Mouse (Mus musculus) heart, embryonic 15.5 days (tissue): ENCODE measurements around the gene Gja4. TPM values are rescaled to one million over a fixed set of nuclear protein-coding genes. Genes with fewer than 3 reads are reported as not detected.

Experiments
- ATAC-seq: fragments of 200-750 bp; cut with Nextera tagmentation; replicated peaks from 2 replicates; pipeline ENCODE4 v1.8.0; 2017; ENCODE audit warnings: low read depth, moderate TSS enrichment; ENCODE audit not compliant: insufficient number of reproducible peaks, insufficient read depth, low FRiP score
- H3K27ac ChIP-seq: fragments of 300-500 bp; sonication (generic); 2 replicates; pipeline ENCODE4 v1.5.1; 2015; ENCODE audit warnings: mild to moderate bottlenecking, inconsistent platforms
- H3K27me3 ChIP-seq: fragments of 300-500 bp; sonication (generic); 2 replicates; pipeline ENCODE4 v1.6.1; 2015; ENCODE audit warnings: inconsistent platforms
- H3K36me3 ChIP-seq: fragments of 300-500 bp; sonication (generic); 2 replicates; pipeline ENCODE4 v1.6.1; 2015; ENCODE audit warnings: mild to moderate bottlenecking, inconsistent platforms
- H3K4me1 ChIP-seq: fragments of 300-500 bp; sonication (generic); replicated peaks from 2 replicates; pipeline ENCODE4 v1.6.1; 2015; ENCODE audit warnings: inconsistent platforms
- H3K4me2 ChIP-seq: fragments of 300-500 bp; sonication (generic); 2 replicates; pipeline ENCODE4 v1.6.1; 2015; ENCODE audit warnings: inconsistent platforms, mild to moderate bottlenecking, moderate library complexity
- H3K4me3 ChIP-seq: fragments of 300-500 bp; sonication (generic); 2 replicates; pipeline ENCODE4 v1.5.1; 2015; ENCODE audit warnings: mild to moderate bottlenecking, inconsistent platforms
- H3K9ac ChIP-seq: fragments of 300-500 bp; sonication (generic); 2 replicates; pipeline ENCODE4 v1.6.1; 2015; ENCODE audit warnings: mild to moderate bottlenecking, inconsistent platforms
- H3K9me3 ChIP-seq: fragments of 300-500 bp; sonication (generic); replicated peaks from 2 replicates; pipeline ENCODE4 v1.6.1; 2016; ENCODE audit warnings: inconsistent platforms
- WGBS: fragments of 180-500 bp; shearing (Covaris S2); methylation state at CpG from one replicate; pipeline ENCODE4 v1.1.7; 2015; ENCODE audit warnings: mixed read lengths; 5-methylcytosine and 5-hydroxymethylcytosine counted together
- polyA plus RNA-seq: library from polyadenylated mRNA; unstranded; fragments of >200 nt; fragmentation: Nextera tagmentation; extraction: Ambion mirVana; gene quantifications from 2 replicates; pipeline ENCODE4 v1.2.1, GENCODE M21; 2015

The Gja4 gene
- polyA plus RNA-seq, 1 experiment from 2014 or later: 30.8 TPM

DNA sequence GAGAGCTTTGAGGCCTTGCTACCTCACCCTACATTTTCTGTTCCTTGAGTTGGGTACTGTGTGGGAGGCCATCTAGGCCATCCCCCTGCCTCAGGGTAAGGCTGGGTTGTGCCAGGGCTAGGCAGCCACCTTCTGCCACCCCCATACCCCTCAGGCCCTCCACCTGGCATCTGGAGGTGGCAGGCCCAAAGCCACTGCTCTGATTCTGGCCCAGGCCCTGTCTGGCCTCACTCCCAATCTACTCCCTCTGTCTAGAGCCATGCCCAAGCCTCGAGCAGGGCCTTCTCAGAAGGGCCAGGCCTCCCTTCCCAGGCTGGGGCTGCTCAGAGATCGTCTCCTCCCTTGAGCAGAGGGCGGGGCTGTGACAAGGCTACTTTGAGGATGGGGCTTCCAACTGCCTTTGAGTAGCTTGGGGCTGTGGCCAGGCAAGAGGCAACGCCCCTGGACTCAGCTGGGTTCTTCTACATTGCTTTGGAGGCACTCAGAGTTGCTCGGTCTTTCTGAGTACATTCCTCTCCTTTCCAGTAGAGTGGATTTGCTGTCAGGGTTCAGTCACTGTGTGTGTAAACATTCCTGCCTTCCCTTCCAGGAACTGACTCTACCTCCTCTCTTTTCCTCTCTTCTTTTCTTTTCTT is 21.1 kb upstream of the Gja4 start:
- no peak for ATAC-seq
- Histone ChIP-seq H3K9me3 (no peaks in the 10 kb centered on the region), H3K4me1 (peaks cover 11% of the 10 kb centered on the region), H3K27ac (no peak overlapping the region), H3K4me2 (no peak overlapping the region), H3K27me3 (peaks cover 34% of the 10 kb centered on the region), H3K36me3 (no peaks in the 10 kb centered on the region), H3K4me3 (no peak overlapping the region), H3K9ac (no peak overlapping the region)
- WGBS: 37% methylated on average over 5 of the region's 5 CpGs

DNA sequence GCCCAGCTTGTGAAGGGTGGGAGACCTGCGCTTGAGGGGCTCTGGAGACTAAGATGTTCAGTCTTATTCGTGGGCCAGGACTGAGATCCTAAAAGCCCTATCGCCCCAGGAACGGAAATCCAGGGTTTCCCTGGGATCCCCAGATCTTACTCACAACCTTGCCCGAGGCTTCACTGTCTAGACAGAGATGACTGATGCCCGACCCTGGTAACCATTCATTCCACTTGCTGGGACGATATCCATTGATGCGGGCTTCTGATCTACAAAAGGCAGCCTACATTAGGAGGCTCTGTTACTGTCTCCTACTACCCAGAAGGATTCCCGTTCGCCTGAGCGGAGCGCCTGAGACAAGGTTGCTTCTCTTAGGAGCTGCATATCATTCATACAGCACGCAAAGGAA is 17.3 kb upstream of the Gja4 start:
- Histone ChIP-seq H3K4me2 (no peak overlapping the region), H3K9me3 (no peaks in the 10 kb centered on the region), H3K4me3 (no peak overlapping the region), H3K9ac (no peak overlapping the region), H3K27ac (no peak overlapping the region), H3K36me3 (no peaks in the 10 kb centered on the region), H3K4me1 (peaks cover 17% of the 10 kb centered on the region), H3K27me3 (peaks cover 69% of the 10 kb centered on the region)
- WGBS: 23% methylated on average over 13 of the region's 13 CpGs
- ATAC-seq: no peak

DNA sequence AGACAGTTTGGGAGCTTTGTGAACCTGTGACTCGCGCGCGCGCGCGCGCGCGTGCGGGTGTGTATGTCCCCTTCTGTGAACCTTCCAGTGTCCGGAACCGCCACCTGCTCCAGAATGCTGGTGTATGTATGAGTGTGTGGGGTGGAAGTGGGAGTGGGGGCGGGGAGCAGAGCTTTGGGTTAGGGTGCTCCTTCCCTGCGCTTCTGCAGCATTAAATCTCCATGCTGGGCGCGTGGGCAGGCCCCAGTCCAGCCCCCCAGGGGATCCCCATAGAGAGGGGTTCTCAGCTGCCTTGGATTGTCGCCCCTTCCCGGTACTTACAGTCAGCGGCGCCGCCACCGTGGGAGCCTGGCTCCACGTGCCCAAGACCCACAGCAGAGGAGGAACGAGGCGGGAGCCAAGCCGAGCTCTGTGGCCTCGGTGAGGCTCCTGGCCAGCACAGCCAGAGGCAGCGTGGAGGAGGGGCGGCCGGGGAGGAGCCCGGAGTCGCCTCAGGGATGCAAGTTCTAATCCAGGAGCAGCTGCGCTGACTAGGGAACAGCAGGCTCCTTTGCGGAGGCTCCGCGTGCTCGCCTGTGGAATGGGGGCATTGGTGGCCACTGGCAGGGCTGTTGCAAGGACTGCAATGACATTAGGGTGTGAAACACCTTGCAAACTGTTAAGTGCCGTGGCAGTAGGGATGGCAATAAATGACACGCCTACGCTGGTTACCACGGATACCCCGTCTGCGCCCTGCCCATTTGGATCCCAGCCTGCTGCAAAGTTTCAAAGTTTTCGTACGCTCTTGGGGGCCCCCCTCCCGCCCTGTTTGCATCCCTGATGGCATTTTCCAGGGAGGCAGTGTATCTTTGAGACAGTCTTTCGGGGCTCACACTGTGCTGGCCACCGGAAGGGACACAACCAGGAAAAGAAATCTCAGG is 16.6 kb upstream of the Gja4 start, which contains the start of gene Gjb3:
TSS of gene Gjb3 (minus strand) at position 664 of the 920 bp plus-strand sequence.
- H3K27me3 ChIP-seq: peaks cover 76% of the 10 kb centered on the region
- peaks cover 17% of the 10 kb centered on the region for H3K4me1 ChIP-seq
- H3K4me2 ChIP-seq: peak within 1 kb of the TSS; percentile 60
- H3K9me3 ChIP-seq: no peaks in the 10 kb centered on the region
- no peak within 1 kb of the TSS for H3K27ac ChIP-seq
- peak within 1 kb of the TSS; percentile 28 for H3K4me3 ChIP-seq
- WGBS: 2% methylated on average over 49 of the region's 49 CpGs
- no peak for ATAC-seq
- H3K9ac ChIP-seq: no peak within 1 kb of the TSS
- H3K36me3 ChIP-seq: no peaks in the 10 kb centered on the region

- Histone ChIP-seq H3K9me3 (no peaks in the 10 kb centered on the region), H3K27ac (no peak overlapping the region), H3K36me3 (no peaks in the 10 kb centered on the region), H3K4me3 (peak overlapping the region; percentile 28), H3K4me2 (peak overlapping the region; percentile 60), H3K27me3 (peaks cover 82% of the 10 kb centered on the region), H3K9ac (no peak overlapping the region), H3K4me1 (peaks cover 17% of the 10 kb centered on the region)
- WGBS: 1% methylated on average over 13 of the region's 13 CpGs
- no peak for ATAC-seq
Measured at GRCm38 (mm10) chr4:127329751-127330150, 15.9 kb upstream of the Gja4 start.

DNA sequence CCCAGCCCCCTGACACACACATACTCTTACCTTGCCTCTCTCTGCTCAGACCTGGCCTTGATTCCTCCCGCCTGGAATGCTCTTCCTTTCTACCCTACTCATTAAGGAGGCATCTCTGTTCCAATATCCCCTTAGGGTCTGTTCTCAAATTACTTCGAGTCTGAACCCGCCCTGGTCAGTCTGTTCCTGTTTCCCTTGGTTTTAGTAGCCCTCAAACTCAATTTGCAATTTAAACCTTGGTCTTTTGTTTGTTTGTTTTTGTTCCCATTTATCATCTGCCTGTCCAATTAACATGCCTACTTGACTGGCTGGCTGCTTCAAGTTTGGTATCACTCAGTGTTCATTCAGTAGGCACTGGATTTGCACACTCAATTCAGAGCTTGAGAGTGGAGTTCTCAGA is 15.2 kb upstream of the Gja4 start:
- Histone ChIP-seq H3K36me3 (no peaks in the 10 kb centered on the region), H3K27ac (no peak overlapping the region), H3K27me3 (peaks cover 79% of the 10 kb centered on the region), H3K9me3 (no peaks in the 10 kb centered on the region), H3K4me2 (no peak overlapping the region), H3K4me1 (peaks cover 17% of the 10 kb centered on the region), H3K4me3 (no peak overlapping the region), H3K9ac (no peak overlapping the region)
- no peak for ATAC-seq
- WGBS: 18% methylated on average over 3 of the region's 3 CpGs

DNA sequence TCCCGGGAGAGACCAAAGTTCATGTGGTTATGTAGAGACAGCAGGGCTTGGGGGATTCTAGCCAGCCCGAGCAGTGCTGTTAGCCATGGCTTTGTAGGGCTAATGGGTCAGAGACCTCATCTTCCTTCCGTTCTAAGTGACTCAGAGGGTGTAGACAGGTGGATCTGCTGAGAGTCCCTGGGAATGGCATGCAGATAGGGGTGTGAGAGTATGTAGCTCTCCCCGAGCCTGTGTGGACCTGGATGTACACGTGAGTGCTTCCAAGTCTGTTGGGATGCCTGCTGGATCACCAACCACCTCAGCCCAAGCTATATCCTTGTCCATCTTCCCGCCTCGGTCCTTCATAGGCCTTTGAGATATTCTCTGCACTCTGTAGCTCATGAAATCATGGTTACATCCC is 14.5 kb upstream of the Gja4 start:
- no peaks in the 10 kb centered on the region for H3K9me3 ChIP-seq
- no peak overlapping the region for H3K4me3 ChIP-seq
- peaks cover 17% of the 10 kb centered on the region for H3K4me1 ChIP-seq
- peaks cover 78% of the 10 kb centered on the region for H3K27me3 ChIP-seq
- 47% methylated on average over 7 of the region's 7 CpGs for WGBS
- no peak overlapping the region for H3K4me2 ChIP-seq
- H3K9ac ChIP-seq: no peak overlapping the region
- no peaks in the 10 kb centered on the region for H3K36me3 ChIP-seq
- H3K27ac ChIP-seq: no peak overlapping the region
- no peak for ATAC-seq

DNA sequence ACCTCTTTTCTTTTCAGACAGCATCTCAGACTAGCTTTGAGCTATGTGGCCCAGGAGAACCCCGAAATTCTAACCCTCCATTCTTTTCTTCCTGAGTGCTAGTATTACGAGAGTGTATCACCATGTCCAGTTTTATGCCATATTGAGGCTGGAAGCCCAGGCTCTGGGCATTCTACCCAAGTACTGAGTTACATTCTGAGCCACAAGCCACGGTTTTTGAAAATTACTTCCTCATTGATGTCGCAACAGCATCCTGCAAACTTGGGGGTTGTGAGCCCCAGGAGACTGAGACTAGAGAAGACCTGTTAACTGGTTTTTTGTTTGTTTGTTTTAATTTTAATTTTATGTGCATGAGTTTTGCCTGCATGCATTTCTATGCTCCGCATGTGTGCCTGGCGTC is 13.9 kb upstream of the Gja4 start:
- Histone ChIP-seq H3K9me3 (no peaks in the 10 kb centered on the region), H3K4me2 (no peak overlapping the region), H3K27ac (no peak overlapping the region), H3K4me3 (no peak overlapping the region), H3K27me3 (peaks cover 75% of the 10 kb centered on the region), H3K36me3 (no peaks in the 10 kb centered on the region), H3K9ac (no peak overlapping the region), H3K4me1 (peaks cover 17% of the 10 kb centered on the region)
- 58% methylated on average over 6 of the region's 6 CpGs for WGBS
- ATAC-seq: no peak

DNA sequence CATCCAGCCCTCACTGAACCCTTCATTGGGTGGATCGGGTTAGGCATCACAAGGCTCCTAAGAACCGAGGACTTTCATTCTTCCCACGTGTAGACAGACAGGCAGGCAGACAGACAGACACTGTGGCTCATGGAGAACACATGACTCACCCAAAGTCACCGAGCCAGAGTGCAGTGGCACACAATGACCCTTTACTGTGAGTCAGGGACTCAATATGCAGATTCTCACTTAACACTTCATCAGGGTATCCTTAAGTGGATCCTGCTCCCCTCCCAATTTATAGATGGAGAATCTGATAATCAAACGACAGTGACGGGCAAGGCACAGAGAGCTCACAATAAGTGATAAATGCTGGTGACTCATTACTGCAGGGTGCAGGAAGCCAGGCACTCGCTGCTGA is 13.4 kb upstream of the Gja4 start:
- Histone ChIP-seq H3K27ac (no peak overlapping the region), H3K9ac (no peak overlapping the region), H3K9me3 (no peaks in the 10 kb centered on the region), H3K36me3 (no peaks in the 10 kb centered on the region), H3K4me2 (no peak overlapping the region), H3K27me3 (peaks cover 71% of the 10 kb centered on the region), H3K4me1 (peaks cover 17% of the 10 kb centered on the region), H3K4me3 (no peak overlapping the region)
- no peak for ATAC-seq
- WGBS: 26% methylated on average over 7 of the region's 7 CpGs

DNA sequence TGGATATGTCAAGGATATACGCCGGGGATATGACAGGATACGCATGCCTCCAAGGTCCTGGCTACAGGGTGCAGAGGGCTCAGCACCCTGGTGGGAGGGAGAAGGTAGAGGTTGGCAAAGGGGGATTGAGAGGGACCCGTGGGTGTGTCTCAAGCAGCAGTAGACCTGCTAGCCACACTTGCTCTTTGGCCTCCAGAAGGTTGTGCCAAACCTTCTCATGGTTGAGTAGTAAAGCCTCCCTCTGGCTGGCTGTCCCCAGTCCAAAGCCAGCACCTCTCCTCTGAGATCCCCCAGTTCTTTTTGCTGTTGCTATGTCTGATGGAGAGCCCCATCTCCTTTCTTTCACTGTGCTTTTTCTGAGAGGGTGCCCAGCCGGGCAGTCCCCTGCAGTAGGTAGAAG is 11.4 kb upstream of the Gja4 start:
- no peak overlapping the region for H3K4me3 ChIP-seq
- H3K9ac ChIP-seq: no peak overlapping the region
- ATAC-seq: no peak
- no peaks in the 10 kb centered on the region for H3K9me3 ChIP-seq
- 77% methylated on average over 5 of the region's 5 CpGs for WGBS
- H3K36me3 ChIP-seq: no peaks in the 10 kb centered on the region
- no peak overlapping the region for H3K27ac ChIP-seq
- peaks cover 51% of the 10 kb centered on the region for H3K27me3 ChIP-seq
- H3K4me1 ChIP-seq: peaks cover 9% of the 10 kb centered on the region
- no peak overlapping the region for H3K4me2 ChIP-seq

GRCm38 (mm10) chr4:127324759-127325158 is 10.9 kb upstream of the Gja4 start:
- peak; percentile 65 for ATAC-seq
- no peak overlapping the region for H3K9ac ChIP-seq
- peaks cover 46% of the 10 kb centered on the region for H3K27me3 ChIP-seq

GRCm38 (mm10) chr4:127324296-127324695 is 10.5 kb upstream of the Gja4 start:
- H3K4me3 ChIP-seq: no peak overlapping the region
- 76% methylated on average over 10 of the region's 10 CpGs for WGBS
- no peak overlapping the region for H3K9ac ChIP-seq
- no peaks in the 10 kb centered on the region for H3K36me3 ChIP-seq
- no peak for ATAC-seq
- no peaks in the 10 kb centered on the region for H3K4me1 ChIP-seq
- no peak overlapping the region for H3K27ac ChIP-seq
- H3K9me3 ChIP-seq: no peaks in the 10 kb centered on the region
- H3K27me3 ChIP-seq: peaks cover 41% of the 10 kb centered on the region
- no peak overlapping the region for H3K4me2 ChIP-seq

More at GRCm38 (mm10) chr4:127324759-127325158, 10.9 kb upstream of the Gja4 start:
- no peak overlapping the region for H3K4me2 ChIP-seq
- no peaks in the 10 kb centered on the region for H3K36me3 ChIP-seq
- H3K4me1 ChIP-seq: peaks cover 4% of the 10 kb centered on the region
- no peak overlapping the region for H3K27ac ChIP-seq
- 10% methylated on average over 6 of the region's 6 CpGs for WGBS
- no peak overlapping the region for H3K4me3 ChIP-seq
- H3K9me3 ChIP-seq: no peaks in the 10 kb centered on the region
